Mouse (Mus musculus) cerebellum, postnatal 14 days (tissue): ENCODE measurements around the gene Xpnpep1.

Experiments
- DNase-seq, 2 experiments: peaks; one replicate each; pipeline ENCODE4 v3.0.0; 2021; ENCODE audit warnings: mixed read lengths in 2 of 2

Gene Xpnpep1

DNA sequence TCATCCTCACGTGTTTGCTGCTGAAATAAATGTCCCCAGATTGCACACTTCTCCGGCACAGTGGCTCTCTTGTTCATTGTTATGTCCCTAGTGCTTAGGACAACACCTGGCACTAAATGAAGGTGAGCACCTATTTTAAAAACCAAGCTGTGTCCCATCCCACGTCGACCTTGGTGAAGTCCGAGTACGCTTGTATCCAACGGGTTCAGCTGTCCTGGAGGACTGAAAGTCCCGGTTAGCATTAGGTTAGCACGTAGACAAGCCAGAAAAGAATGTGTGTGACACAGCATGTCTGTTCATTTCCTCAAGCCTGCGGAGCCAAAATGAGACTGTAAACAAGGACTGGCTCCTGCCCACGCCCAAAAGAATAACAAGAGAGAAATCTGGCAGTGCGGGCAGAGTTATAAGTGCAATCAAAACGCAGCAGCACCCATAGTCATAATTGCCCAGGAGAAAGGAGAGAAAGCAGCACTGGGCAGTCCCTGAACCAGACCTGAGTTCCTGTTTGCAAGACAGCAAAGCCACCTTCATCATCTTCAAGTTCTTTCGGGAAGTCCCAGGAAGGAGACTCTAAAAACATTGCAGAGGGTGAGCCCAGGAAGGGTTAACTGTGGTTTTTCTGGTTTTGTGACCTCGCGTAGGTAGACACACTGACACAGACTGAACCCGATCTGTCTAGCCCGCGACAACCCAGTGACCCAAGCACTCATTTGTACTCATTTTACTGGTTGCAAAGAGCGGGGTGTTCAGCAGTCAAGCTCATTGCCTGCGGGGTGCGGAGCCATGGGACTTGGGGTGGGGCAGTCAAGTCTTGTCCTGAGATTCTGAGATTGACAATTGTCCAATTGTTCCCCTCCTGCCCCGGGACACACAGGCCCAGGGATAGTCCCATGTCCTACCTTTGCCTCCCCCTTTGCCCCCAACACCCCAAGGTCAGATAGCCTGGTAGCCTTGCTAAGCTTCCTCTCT, at the start of gene Xpnpep1:
Xpnpep1 (minus strand) TSS at position 51 of the 969 bp plus-strand sequence.
- DNase-seq = peak in 1 of 2 experiments; percentile 28

GRCm38 (mm10) chr19:53087268-53088143, 47.5 kb upstream of the Xpnpep1 start:
- peak; percentile 34 to 43 for DNase-seq

DNA sequence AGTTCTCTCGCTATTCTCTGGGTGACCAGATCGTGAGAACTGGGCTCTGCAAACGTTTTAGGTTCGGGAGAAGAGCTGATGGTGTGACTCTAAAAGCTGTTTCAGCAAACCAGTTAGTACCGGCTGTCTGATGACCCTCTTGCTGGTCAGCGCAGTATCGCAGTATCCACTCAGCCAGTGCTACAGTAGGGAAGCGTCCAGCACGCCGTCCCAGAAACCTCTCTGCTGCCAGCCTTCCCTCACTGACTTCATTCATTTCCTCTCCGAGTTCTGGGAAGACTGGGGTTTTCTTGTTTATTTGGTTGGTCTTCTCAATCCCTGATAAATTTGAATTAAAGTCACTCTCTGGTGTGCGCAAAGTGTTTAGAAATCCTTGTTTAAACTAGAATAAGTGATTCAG, 46.8 kb upstream of the Xpnpep1 start:
- DNase-seq = no peak

DNA sequence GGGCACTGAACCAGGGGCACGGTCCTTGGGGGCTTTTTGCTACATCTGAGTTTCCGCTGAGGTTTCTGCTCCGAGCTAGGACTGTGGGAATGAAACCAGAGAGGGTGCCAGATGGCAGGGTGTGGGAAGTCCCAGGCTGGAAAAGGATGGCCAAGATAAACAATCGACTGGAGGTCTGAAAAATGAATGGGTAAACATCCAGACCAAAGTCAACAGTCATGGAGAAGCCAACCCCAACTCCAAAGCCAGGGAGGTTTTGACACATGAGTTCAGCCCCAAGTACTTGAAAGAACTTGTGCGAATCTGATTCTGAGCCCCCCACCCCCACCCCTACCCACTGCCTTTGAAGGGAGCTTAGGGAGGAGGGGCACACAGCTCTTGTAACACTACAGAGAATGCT, 44.7 kb upstream of the Xpnpep1 start:
- peak; percentile 69 to 77 for DNase-seq

GRCm38 (mm10) chr19:53082862-53083261, 42.8 kb upstream of the Xpnpep1 start:
- no peak for DNase-seq

DNA sequence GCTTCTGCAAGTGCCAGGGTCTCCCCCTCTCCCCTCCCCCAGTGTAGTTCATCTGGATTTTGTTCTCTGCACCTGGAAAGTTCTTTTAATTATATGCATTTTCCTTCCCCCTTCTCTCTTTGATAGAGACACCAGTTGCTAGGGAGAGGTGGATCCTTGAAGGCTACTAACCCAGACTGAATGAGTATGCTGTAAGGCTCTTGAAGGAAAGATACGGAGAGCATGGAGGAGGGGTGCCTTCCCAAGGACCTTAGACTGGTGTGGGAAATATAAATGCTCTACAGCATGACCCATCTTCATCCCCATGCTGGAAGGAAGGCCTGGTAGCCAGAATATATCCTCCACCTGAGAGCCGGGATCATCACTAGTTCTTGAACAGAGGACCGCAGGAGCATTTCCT, 41.3 kb upstream of the Xpnpep1 start:
- DNase-seq = no peak

- DNase-seq = peak in 1 of 2 experiments; percentile 36
Observed at GRCm38 (mm10) chr19:53080921-53081320, 40.9 kb upstream of the Xpnpep1 start.

DNA sequence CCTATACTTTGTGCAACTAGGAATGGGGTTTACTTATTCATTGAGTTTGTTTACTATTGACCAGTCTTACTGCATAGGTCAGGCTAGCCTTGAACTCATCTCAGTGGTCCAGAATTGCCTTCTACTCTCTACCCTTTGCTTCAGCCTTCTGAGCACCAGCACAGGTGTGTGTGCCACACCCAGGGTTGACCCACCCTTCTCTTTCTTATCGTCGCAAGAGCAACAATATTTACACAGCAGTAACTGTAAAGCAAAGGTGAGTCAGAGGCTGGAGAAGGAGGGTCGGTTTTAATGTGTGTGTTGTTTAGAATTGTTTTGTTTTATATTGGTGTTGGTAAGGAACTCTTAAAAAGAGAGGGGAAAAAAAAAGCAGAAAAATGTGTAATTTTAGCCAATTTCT, 40.5 kb upstream of the Xpnpep1 start:
- no peak for DNase-seq

- no peak for DNase-seq
Observed at GRCm38 (mm10) chr19:53080026-53080425, 40.0 kb upstream of the Xpnpep1 start.

- peak; percentile 44 to 60 for DNase-seq
Observed at GRCm38 (mm10) chr19:53078271-53079085, 38.5 kb upstream of the Xpnpep1 start.

DNA sequence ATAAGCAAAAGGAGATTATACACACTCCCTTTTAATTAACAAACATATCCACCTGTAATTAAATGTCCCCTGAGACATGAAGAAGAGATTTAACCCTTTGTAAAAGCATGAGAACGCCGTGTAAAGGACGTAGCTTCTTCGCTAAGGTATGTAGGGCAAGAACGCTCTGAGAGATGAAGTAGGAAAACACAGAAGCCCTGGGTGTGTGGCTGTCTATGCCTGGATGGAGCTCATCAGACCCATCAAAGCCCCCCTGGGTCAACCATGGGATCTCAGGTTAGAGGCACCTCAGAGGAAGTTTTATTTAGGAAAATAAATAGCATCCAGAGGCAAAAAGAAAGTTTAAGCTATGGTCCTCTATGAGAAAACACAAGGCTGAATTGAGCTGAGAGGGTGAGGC, 37.3 kb upstream of the Xpnpep1 start:
- DNase-seq = no peak

DNA sequence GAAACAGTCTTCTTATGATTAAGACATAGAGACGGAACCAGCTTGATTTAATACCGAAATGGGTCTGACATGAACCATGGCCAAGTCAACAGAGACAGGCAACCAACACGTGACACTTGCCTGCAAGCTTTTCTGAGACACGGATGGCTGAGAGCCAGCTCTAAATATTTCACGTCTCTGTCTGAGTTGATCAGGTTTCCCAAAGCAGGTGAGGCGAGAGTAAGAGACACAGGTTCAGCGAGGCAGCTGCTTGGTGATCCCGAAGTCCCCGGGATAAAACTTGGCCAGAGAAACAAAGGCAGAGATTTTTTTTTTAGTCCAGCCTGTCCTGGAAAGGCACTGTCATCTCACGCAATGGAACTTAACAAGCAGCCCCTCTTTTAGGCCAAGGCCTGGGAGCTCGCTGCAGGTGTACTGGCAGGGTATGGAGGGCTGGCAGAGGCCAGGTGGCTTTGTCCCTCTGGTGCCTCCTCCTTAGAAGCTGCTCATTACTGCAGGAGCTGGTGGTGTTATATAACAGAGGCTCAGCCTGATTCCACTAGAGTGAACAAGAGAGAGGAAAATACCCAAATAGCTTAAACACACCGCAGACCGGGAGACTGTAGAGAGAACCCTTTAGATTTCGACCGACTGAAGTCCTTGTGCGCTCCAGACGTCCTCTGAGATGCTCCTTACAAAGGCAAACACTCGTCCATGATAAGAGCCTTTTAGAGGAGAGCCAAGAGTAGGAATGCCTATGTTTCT, 36.4 kb upstream of the Xpnpep1 start:
- peak; percentile 88 to 93 for DNase-seq

GRCm38 (mm10) chr19:53075896-53076237, 35.9 kb upstream of the Xpnpep1 start:
- peak in 1 of 2 experiments; percentile 85 for DNase-seq

DNA sequence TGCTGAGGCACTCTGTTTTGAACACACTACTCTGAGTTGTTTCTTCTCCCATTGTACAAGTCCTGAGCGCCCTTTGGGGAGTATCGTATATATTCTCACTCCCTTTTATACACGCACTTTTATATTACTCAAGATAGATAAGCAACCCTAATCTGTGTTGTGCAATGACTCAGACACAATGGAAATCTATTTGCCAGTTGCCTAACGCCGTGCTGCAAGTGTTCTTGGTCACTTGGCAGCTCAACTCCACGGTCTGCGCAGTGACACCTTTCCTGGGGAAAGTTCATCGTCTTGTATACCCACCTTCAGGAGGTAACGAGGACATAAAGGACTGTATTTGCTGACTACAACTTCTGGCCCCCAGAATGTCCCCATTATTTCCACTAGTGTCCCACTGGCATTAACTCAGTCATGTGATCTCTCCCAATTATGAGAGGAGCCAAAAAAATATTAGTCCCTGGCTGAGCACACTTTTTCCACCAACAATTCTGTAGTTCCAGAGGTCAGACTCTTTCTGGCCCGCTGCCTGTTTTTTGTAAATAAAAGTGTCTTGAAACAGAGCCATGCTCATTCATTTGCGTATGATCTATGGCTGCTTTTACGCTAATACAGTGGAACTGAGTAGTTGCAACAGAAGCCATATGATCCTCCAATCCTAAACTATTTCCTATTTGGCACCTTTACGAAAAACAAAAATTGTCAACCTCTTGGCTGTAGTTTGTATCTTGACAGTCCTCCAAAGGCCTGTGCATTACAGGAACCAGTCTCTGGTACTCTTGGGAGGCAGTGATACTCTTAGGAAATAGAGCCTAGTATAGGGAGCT, 35.1 kb upstream of the Xpnpep1 start:
- DNase-seq = peak; percentile 49 to 55

DNA sequence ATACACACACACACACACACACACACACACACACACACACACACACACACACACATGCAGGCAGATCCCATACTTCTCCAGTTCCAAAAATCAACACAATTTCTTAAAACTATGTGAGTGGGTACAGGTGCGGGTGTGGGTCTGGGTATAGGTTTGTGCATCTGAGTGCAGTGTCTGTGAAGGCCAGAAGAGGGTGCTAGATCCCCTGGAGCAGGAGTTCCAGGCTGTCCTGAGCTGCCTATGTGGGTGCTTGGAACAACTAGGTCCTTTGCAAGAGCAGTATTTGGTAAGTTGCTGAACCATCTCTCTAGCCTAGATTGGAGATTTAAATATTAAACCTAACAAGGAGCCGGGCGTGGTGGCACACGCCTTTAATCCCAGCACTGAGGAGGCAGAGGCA, 33.5 kb upstream of the Xpnpep1 start:
- peak in 1 of 2 experiments; percentile 35 for DNase-seq

DNA sequence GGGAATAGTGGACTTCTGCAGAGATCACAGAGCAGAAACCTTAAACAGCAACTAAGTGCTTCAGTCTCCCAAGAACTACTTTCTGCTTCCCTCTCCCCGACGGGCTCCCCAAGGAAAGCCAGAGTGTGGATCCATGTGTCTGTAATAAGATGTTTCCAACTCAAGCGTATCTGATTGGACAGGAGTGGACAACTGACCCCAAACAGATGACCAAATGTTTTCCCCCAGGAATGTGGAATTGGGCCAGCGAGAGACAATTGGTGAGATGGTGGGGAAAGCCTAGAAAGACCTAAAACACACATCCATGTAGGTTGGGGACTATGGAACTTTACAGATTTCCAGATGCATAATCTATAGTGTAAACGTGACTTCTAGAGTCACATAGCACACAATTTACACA, 32.4 kb upstream of the Xpnpep1 start:
- no peak for DNase-seq

DNA sequence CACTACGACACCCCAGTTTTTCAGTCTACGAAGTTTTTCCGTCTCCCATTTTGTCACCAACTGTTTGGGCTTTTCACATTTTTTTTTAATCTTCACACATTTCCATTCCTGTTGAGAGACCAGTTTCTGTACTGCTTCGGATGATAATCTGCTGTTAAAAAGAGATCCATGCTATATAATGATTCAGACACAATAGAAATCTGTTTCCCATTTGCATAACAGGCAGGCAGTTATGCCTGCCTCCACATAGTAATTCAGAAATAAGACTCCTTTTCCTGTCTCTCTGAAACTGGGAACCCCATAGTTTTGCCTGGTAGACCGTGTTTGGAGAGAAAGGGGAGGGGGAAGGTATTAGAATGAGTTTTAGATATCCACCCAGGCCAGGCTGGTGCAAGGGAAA, 31.6 kb upstream of the Xpnpep1 start:
- DNase-seq = no peak

GRCm38 (mm10) chr19:53070870-53071269, 30.9 kb upstream of the Xpnpep1 start:
- DNase-seq = no peak

DNA sequence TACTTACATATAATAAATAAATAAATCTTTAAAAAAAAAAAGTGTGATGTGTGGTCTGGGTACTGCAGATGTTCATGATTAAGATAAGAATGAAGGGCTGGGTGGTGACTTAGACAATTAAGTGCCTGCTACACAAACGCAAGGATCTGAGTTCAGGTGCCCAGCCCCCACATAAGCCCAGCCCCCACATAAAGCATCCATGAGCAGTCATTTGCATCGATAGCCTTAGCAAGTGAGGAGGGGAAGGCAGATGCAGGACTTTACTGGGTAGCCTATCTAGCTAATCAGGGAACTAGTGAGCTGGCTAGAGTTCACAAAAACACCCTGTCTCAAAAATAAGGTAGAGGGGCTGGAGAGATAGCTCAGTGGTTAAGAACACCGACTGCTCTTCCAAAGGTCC, 29.4 kb upstream of the Xpnpep1 start:
- no peak for DNase-seq

DNA sequence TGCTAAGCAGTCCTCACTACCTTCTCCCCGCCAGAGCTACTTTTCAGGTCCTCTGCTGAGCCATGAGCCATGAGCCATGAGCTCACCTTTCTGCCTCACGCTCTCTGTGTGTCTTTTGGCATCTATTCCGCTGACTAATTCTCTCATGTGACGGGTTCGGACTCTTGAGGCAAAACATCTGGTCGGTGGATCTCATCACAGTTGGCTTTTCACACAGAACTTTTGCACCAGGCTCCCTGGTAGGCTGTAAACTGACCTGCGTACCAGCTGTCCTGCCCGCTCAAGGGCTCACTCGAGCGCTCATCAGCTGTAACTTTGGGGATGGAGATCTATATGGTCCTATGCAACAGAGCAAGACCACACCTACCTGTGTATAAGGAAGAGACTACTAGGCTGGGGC, 26.9 kb upstream of the Xpnpep1 start:
- DNase-seq = no peak

GRCm38 (mm10) chr19:53066531-53066930, 26.5 kb upstream of the Xpnpep1 start:
- DNase-seq = no peak
